26 mouse cellular contexts compared by ENCODE assay signal in the genomic region with DNA sequence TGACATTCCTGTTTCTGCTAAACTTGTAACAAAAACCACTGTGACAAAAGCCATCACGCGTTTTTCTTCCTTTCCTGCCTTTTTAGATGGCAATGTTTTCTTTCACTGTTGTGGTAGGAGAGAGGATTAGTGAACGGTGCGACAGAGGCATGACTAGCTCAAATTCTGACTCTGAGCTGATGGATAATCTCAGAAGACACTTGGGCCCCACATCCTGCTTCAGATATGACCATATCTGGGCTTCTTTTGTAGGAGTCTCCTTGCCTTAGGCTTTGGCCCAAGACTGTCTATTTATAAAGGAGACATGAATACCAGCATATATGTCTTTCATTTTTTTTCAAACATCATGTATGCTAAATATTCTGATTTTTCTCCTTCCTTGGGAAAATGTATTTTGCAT.
A peak's percentile ranks its signal among the peaks of the same experiment; 100 is the strongest.
DNase-seq lines count a peak whose midpoint lies in the region; ATAC-seq and TF ChIP-seq lines count a peak whose summit lies in the region.
"Had no signal": no experiment of that assay in that cellular context is flagged by ENCODE, and none has a peak within 500 bp of the region (broad histone marks: within the 10 kb centered on the region; RNA-seq: fewer than 3 reads in every experiment).

No protein-coding gene starts in this region.

- no peak for TF ChIP-seq EP300 in liver, postnatal 0 days (IDR thresholded peaks at IDR 0.05; ENCODE audit: low read depth)
- no peak for TF ChIP-seq EP300 in liver, embryonic 14.5 days (IDR thresholded peaks at IDR 0.05; ENCODE audit: low read depth)

- H3K4me2 ChIP-seq in heart, embryonic 13.5 days = peak overlapping the region; percentile 33
- H3K4me2 ChIP-seq in liver, embryonic 12.5 days = no peak overlapping the region
- H3K4me2 ChIP-seq in liver, postnatal 0 days (ENCODE audit: low read depth, low read length) = no peak overlapping the region
- H3K4me2 ChIP-seq in liver, embryonic 14.5 days (ENCODE audit: low read depth) = peak overlapping the region; percentile 15; the same call in 1 of the 2 replicates
- H3K4me2 ChIP-seq in liver, embryonic 11.5 days = no peak overlapping the region
- no peak overlapping the region for H3K4me2 ChIP-seq in liver, embryonic 15.5 days
- H3K4me2 ChIP-seq: embryonic facial prominence, embryonic 12.5 days; forebrain, embryonic 13.5 days; forebrain, embryonic 15.5 days had no signal

- intact Hi-C loops in heart, postnatal 25 days (cut with DNase I) = no loop called here

- H3K4me1 ChIP-seq in heart, embryonic 13.5 days = peaks cover 5% of the 10 kb centered on the region; the same call in 1 of the 2 replicates
- no peaks in the 10 kb centered on the region for H3K4me1 ChIP-seq in liver, embryonic 12.5 days
- H3K4me1 ChIP-seq in liver, postnatal 0 days (ENCODE audit: insufficient read depth) = no peaks in the 10 kb centered on the region
- peaks cover 0 to 2% of the 10 kb centered on the region in 2 experiments; a peak in 2 of 4 replicates for H3K4me1 ChIP-seq in liver, embryonic 14.5 days (replicated peaks; ENCODE audit: control insufficient read depth in 2 of 2, insufficient read depth in 2 of 2, low read length in 1 of 2)
- H3K4me1 ChIP-seq in liver, embryonic 11.5 days (replicated peaks; ENCODE audit: control insufficient read depth, insufficient read depth, low read length) = no peaks in the 10 kb centered on the region
- H3K4me1 ChIP-seq in liver, embryonic 15.5 days (replicated peaks) = no peaks in the 10 kb centered on the region; the same call in 1 of the 2 replicates
- H3K4me1 ChIP-seq in embryonic facial prominence, embryonic 10.5 days = no peaks in the 10 kb centered on the region
- H3K4me1 ChIP-seq: embryonic facial prominence, embryonic 12.5 days; forebrain, embryonic 13.5 days; forebrain, embryonic 15.5 days had no signal

- DNase-seq in heart, postnatal 25 days (ENCODE audit: low spot score) = no peak
- no peak for DNase-seq in liver, postnatal 0 days
- no peak for DNase-seq in liver, embryonic 14.5 days (ENCODE audit: low read depth in 3 of 3, low spot score in 3 of 3)
- no peak for DNase-seq in liver, embryonic 11.5 days (ENCODE audit: low spot score)
- no peak for DNase-seq in embryonic facial prominence, embryonic 10.5 days (ENCODE audit: low spot score)
- DNase-seq: adrenal gland, postnatal 10 days; adrenal gland, postnatal 25 days; B cell, adult 2 months; cerebellum, adult 11 months; cerebellum, adult 18-20 months; cerebellum, adult 8-10 months; cerebellum, adult 9-11 months; cerebellum, postnatal 14 days; cerebellum, postnatal 36 days; embryo, embryonic 11 days had no signal

- no peak for TF ChIP-seq CTCF in liver, postnatal 0 days (IDR thresholded peaks at IDR 0.05; ENCODE audit: low read depth)
- no peak for TF ChIP-seq CTCF in liver, embryonic 14.5 days (IDR thresholded peaks at IDR 0.05; ENCODE audit: low read depth)

- no peak overlapping the region for H3K4me3 ChIP-seq in heart, embryonic 13.5 days
- H3K4me3 ChIP-seq in liver, embryonic 12.5 days = no peak overlapping the region
- H3K4me3 ChIP-seq in liver, postnatal 0 days (ENCODE audit: low read depth, low read length) = no peak overlapping the region
- no peak overlapping the region for H3K4me3 ChIP-seq in liver, embryonic 14.5 days (ENCODE audit: insufficient read depth in 1 of 2, low read depth in 2 of 2, low read length in 2 of 2)
- H3K4me3 ChIP-seq in liver, embryonic 11.5 days (ENCODE audit: low read depth, low read length) = no peak overlapping the region
- H3K4me3 ChIP-seq in liver, embryonic 15.5 days (replicated peaks) = no peak overlapping the region
- H3K4me3 ChIP-seq in embryonic facial prominence, embryonic 10.5 days = no peak overlapping the region
- H3K4me3 ChIP-seq: embryonic facial prominence, embryonic 12.5 days; forebrain, embryonic 13.5 days; forebrain, embryonic 15.5 days had no signal

- H3K9me3 ChIP-seq in heart, embryonic 13.5 days = no peaks in the 10 kb centered on the region
- H3K9me3 ChIP-seq in liver, embryonic 12.5 days (replicated peaks) = no peaks in the 10 kb centered on the region; the same call in 1 of the 2 replicates
- H3K9me3 ChIP-seq in liver, postnatal 0 days (ENCODE audit: low read length) = no peaks in the 10 kb centered on the region
- no peaks in the 10 kb centered on the region for H3K9me3 ChIP-seq in liver, embryonic 14.5 days (ENCODE audit: control insufficient read depth, low read length)
- no peaks in the 10 kb centered on the region for H3K9me3 ChIP-seq in liver, embryonic 11.5 days (ENCODE audit: control insufficient read depth, low read length)
- H3K9me3 ChIP-seq in liver, embryonic 15.5 days (replicated peaks) = no peaks in the 10 kb centered on the region
- no peaks in the 10 kb centered on the region for H3K9me3 ChIP-seq in embryonic facial prominence, embryonic 10.5 days
- H3K9me3 ChIP-seq: embryonic facial prominence, embryonic 12.5 days; forebrain, embryonic 13.5 days; forebrain, embryonic 15.5 days had no signal

- H3K36me3 ChIP-seq in heart, embryonic 13.5 days = no peaks in the 10 kb centered on the region
- no peaks in the 10 kb centered on the region for H3K36me3 ChIP-seq in liver, embryonic 12.5 days
- no peaks in the 10 kb centered on the region for H3K36me3 ChIP-seq in liver, postnatal 0 days (replicated peaks; ENCODE audit: insufficient read depth, low read length)
- H3K36me3 ChIP-seq in liver, embryonic 14.5 days (replicated peaks; ENCODE audit: control insufficient read depth, insufficient read depth, low read depth) = no peaks in the 10 kb centered on the region
- H3K36me3 ChIP-seq in liver, embryonic 11.5 days (ENCODE audit: control insufficient read depth, insufficient read depth, low read length) = no peaks in the 10 kb centered on the region
- H3K36me3 ChIP-seq in liver, embryonic 15.5 days (replicated peaks) = no peaks in the 10 kb centered on the region
- H3K36me3 ChIP-seq in embryonic facial prominence, embryonic 10.5 days (replicated peaks) = no peaks in the 10 kb centered on the region
- H3K36me3 ChIP-seq: embryonic facial prominence, embryonic 12.5 days; forebrain, embryonic 15.5 days; G1E had no signal

- H3K9ac ChIP-seq in heart, embryonic 13.5 days = no peak overlapping the region
- H3K9ac ChIP-seq in liver, embryonic 12.5 days = no peak overlapping the region
- no peak overlapping the region for H3K9ac ChIP-seq in liver, postnatal 0 days (replicated peaks)
- H3K9ac ChIP-seq in liver, embryonic 14.5 days (replicated peaks) = no peak overlapping the region
- no peak overlapping the region for H3K9ac ChIP-seq in liver, embryonic 11.5 days (ENCODE audit: low read depth, low read length)
- no peak overlapping the region for H3K9ac ChIP-seq in liver, embryonic 15.5 days
- H3K9ac ChIP-seq: embryonic facial prominence, embryonic 12.5 days; forebrain, embryonic 13.5 days; forebrain, embryonic 15.5 days had no signal

- no peaks in the 10 kb centered on the region for H3K27me3 ChIP-seq in heart, embryonic 13.5 days (replicated peaks)
- no peaks in the 10 kb centered on the region for H3K27me3 ChIP-seq in liver, embryonic 12.5 days (replicated peaks)
- no peaks in the 10 kb centered on the region for H3K27me3 ChIP-seq in liver, postnatal 0 days (ENCODE audit: insufficient read depth, low read length)
- H3K27me3 ChIP-seq in liver, embryonic 14.5 days (ENCODE audit: control insufficient read depth, insufficient read depth, low read length) = no peaks in the 10 kb centered on the region
- H3K27me3 ChIP-seq in liver, embryonic 11.5 days (replicated peaks; ENCODE audit: control insufficient read depth, insufficient read depth, low read length) = no peaks in the 10 kb centered on the region
- no peaks in the 10 kb centered on the region for H3K27me3 ChIP-seq in liver, embryonic 15.5 days
- H3K27me3 ChIP-seq in embryonic facial prominence, embryonic 10.5 days (replicated peaks; ENCODE audit: low read depth, poor library complexity, severe bottlenecking) = no peaks in the 10 kb centered on the region
- H3K27me3 ChIP-seq: CH12.LX; embryonic facial prominence, embryonic 12.5 days; forebrain, embryonic 13.5 days; forebrain, embryonic 15.5 days; Patski had no signal

- no peak for ATAC-seq in heart, embryonic 13.5 days (ENCODE audit: extremely low read depth, insufficient number of reproducible peaks, low FRiP score, low TSS enrichment)
- 0 out of 2 replicates have a peak, but pooled peaks have one; percentile 49 for ATAC-seq in liver, embryonic 12.5 days
- no peak for ATAC-seq in liver, postnatal 0 days
- ATAC-seq in liver, embryonic 14.5 days (ENCODE audit: insufficient read depth) = peak; percentile 60
- ATAC-seq in liver, embryonic 11.5 days (replicated peaks; ENCODE audit: low FRiP score) = no peak
- peak; percentile 67 for ATAC-seq in liver, embryonic 15.5 days (ENCODE audit: insufficient read depth)
- ATAC-seq: activated CD4-positive, CD25-positive, alpha-beta regulatory T cell, adult 4 months; CD4-positive, CD25-positive, alpha-beta regulatory T cell, adult 4 months; forebrain, embryonic 13.5 days; forebrain, embryonic 15.5 days; Patski had no signal

- H3K27ac ChIP-seq in heart, embryonic 13.5 days (replicated peaks) = no peak overlapping the region
- H3K27ac ChIP-seq in liver, embryonic 12.5 days = no peak overlapping the region
- no peak overlapping the region for H3K27ac ChIP-seq in liver, postnatal 0 days (ENCODE audit: low read depth)
- H3K27ac ChIP-seq in liver, embryonic 14.5 days = no peak overlapping the region
- no peak overlapping the region for H3K27ac ChIP-seq in liver, embryonic 11.5 days (ENCODE audit: low read depth, low read length)
- H3K27ac ChIP-seq in liver, embryonic 15.5 days (replicated peaks) = no peak overlapping the region
- no peak overlapping the region for H3K27ac ChIP-seq in embryonic facial prominence, embryonic 10.5 days (replicated peaks)
- H3K27ac ChIP-seq: embryonic facial prominence, embryonic 12.5 days; forebrain, embryonic 13.5 days; forebrain, embryonic 15.5 days had no signal

- 40% methylated on average over 4 of the region's 4 CpGs for whole genome bisulfite sequencing in heart, embryonic 13.5 days
- WGBS in liver, embryonic 12.5 days (ENCODE audit: insufficient replicate concordance) = 71% methylated on average over 4 of the region's 4 CpGs
- 63% methylated on average over 4 of the region's 4 CpGs for WGBS in liver, postnatal 0 days (ENCODE audit: insufficient replicate concordance)
- 35% methylated on average over 4 of the region's 4 CpGs for WGBS in liver, embryonic 14.5 days (ENCODE audit: insufficient replicate concordance)
- WGBS in liver, embryonic 11.5 days = 66% methylated on average over 4 of the region's 4 CpGs
- WGBS in liver, embryonic 15.5 days (ENCODE audit: insufficient replicate concordance) = 28% methylated on average over 4 of the region's 4 CpGs
- 81% methylated on average over 4 of the region's 4 CpGs for WGBS in embryonic facial prominence, embryonic 10.5 days

Comparison
In these comparisons a context has a peak if more than half of its experiments do, and no peak if none do; other contexts are left out.
1. ATAC-seq: peak in liver, embryonic 12.5 days (single experiment), liver, embryonic 14.5 days (single experiment) and liver, embryonic 15.5 days (single experiment); none in heart, embryonic 13.5 days (single experiment), liver, postnatal 0 days (single experiment) and liver, embryonic 11.5 days (single experiment).
2. H3K4me2 ChIP-seq: peak in heart, embryonic 13.5 days (single experiment) and liver, embryonic 14.5 days (single experiment); none in liver, embryonic 12.5 days (single experiment), liver, postnatal 0 days (single experiment), liver, embryonic 11.5 days (single experiment) and liver, embryonic 15.5 days (single experiment).